Mouse (Mus musculus): Measurements from ENCODE around the gene Otud7b. TPM values are rescaled to one million over a fixed set of nuclear protein-coding genes. Genes with fewer than 3 reads are reported as not detected.

Otud7b gene
- polyA plus RNA-seq, 1 experiment from 2014 or later: 9.7 TPM

DNA sequence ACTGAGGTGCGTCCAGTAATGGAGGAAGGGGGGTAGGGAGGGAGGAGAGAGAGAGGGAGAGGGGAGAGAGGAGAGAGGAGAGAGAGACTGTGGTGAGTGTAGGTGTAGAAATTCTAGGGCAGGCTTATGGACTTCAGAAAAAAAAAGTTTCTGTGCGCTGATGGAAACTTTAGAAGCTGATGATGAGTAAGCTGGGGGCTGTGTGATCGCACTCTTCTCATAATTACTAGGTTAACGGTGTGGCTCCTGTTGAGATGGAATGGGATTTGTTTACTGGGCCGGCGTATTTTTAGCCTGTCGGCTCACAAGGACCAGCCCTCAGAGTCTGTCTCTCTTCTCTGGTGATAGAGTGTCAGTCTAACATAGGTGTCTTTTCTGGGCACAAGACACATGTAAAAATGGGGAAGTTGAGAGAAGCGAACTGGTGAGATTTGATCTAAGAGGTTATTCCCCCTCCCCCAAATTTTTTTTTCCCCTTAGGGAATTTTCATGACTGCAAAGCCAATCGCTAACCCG, 963 bp downstream of the Otud7b start:
- ATAC-seq (ENCODE audit: insufficient number of reproducible peaks, low FRiP score, low TSS enrichment, low read depth) (no peak), DNase-seq (ENCODE audit: low spot score) (no peak)
- Histone ChIP-seq H3K9ac (ENCODE audit: low read length) (peak overlapping the region; percentile 87), H3K9me3 (ENCODE audit: control insufficient read depth, low read length) (no peaks in the 10 kb centered on the region), H3K4me1 (ENCODE audit: control insufficient read depth, insufficient read depth, low read length) (peaks cover 2% of the 10 kb centered on the region; the same call in 1 of the 2 replicates), H3K36me3 (ENCODE audit: control insufficient read depth, insufficient read depth, low read length) (no peaks in the 10 kb centered on the region), H3K4me2 (ENCODE audit: low read depth, severe bottlenecking) (peak overlapping the region; percentile 77), H3K27ac (replicated peaks; ENCODE audit: low read depth, low read length) (no peak overlapping the region), H3K4me3 (ENCODE audit: low read depth, low read length) (peak overlapping the region; percentile 80), H3K27me3 (ENCODE audit: control insufficient read depth, insufficient read depth, low read length) (no peaks in the 10 kb centered on the region)
- 9% methylated on average over 10 of the region's 10 CpGs for WGBS

DNA sequence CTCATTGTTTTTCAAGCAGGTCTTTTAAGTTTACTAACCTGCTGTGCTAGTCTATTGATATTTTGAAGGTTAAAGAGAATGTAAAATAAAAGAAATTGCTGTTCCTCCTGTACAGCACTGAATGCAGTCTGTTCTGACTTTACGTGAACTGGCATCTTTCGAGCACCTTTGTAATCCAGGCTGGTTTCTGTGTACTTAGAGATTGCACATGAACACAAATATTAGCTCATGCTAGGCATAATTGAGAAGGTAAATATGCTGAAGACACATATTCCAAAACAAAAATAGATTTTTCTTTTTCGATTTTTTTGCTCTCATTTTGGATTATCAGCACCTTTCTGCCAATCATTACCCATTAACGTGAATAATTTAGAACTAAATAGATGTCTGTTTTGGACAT, 1.8 kb downstream of the Otud7b start:
- peaks cover 2% of the 10 kb centered on the region; the same call in 1 of the 2 replicates for H3K4me1 ChIP-seq (ENCODE audit: control insufficient read depth, insufficient read depth, low read length)
- H3K4me2 ChIP-seq (ENCODE audit: low read depth, severe bottlenecking): peak overlapping the region; percentile 77; the same call in 1 of the 2 replicates
- no peak overlapping the region for H3K27ac ChIP-seq (replicated peaks; ENCODE audit: low read depth, low read length)
- no peaks in the 10 kb centered on the region for H3K9me3 ChIP-seq (ENCODE audit: control insufficient read depth, low read length)
- no peaks in the 10 kb centered on the region for H3K27me3 ChIP-seq (ENCODE audit: control insufficient read depth, insufficient read depth, low read length)
- no peak overlapping the region for H3K9ac ChIP-seq (ENCODE audit: low read length)
- WGBS: 91% methylated on average over 4 of the region's 4 CpGs
- no peak overlapping the region for H3K4me3 ChIP-seq (ENCODE audit: low read depth, low read length)
- DNase-seq (ENCODE audit: low spot score): no peak
- H3K36me3 ChIP-seq (ENCODE audit: control insufficient read depth, insufficient read depth, low read length): no peaks in the 10 kb centered on the region
- no peak for ATAC-seq (ENCODE audit: insufficient number of reproducible peaks, low FRiP score, low TSS enrichment, low read depth)

- Histone ChIP-seq H3K27me3 (ENCODE audit: control insufficient read depth, insufficient read depth, low read length) (no peaks in the 10 kb centered on the region), H3K4me1 (ENCODE audit: control insufficient read depth, insufficient read depth, low read length) (no peaks in the 10 kb centered on the region; the same call in 1 of the 2 replicates), H3K9me3 (ENCODE audit: control insufficient read depth, low read length) (no peaks in the 10 kb centered on the region), H3K4me3 (ENCODE audit: low read depth, low read length) (no peak overlapping the region), H3K27ac (replicated peaks; ENCODE audit: low read depth, low read length) (no peak overlapping the region), H3K36me3 (ENCODE audit: control insufficient read depth, insufficient read depth, low read length) (no peaks in the 10 kb centered on the region), H3K4me2 (ENCODE audit: low read depth, severe bottlenecking) (no peak overlapping the region), H3K9ac (ENCODE audit: low read length) (no peak overlapping the region)
- WGBS: 91% methylated on average over 3 of the region's 3 CpGs
- DNase-seq (ENCODE audit: low spot score) (no peak), ATAC-seq (ENCODE audit: insufficient number of reproducible peaks, low FRiP score, low TSS enrichment, low read depth) (no peak)
These were observed 4.0 kb downstream of the Otud7b start for GRCm38 (mm10) chr3:96108315-96108714.

DNA sequence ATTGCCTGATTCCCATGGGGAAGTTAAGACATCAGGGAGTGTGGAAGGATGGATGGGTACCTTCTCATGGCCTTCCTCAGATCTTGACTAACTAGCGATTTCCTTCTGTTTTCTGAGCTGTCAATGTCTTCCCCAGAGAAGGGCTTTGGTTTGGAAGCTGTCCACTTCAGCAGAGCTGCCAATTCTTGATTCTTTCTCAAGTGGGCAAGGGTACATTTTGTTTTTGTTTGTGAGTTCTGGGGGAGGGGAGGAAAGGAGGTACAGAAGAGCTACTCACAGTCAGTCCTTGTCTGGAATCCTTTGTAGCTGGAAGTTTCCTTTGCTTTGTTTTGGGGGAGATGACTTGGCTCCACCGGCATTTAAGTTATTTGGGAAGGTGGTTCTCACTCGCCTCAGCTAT, 8.9 kb downstream of the Otud7b start:
- DNase-seq (ENCODE audit: low spot score) (no peak), ATAC-seq (ENCODE audit: insufficient number of reproducible peaks, low FRiP score, low TSS enrichment, low read depth) (no peak)
- H3K36me3 ChIP-seq (ENCODE audit: control insufficient read depth, insufficient read depth, low read length): no peaks in the 10 kb centered on the region
- no peak overlapping the region for H3K4me3 ChIP-seq (ENCODE audit: low read depth, low read length)
- no peak overlapping the region for H3K27ac ChIP-seq (replicated peaks; ENCODE audit: low read depth, low read length)
- H3K4me1 ChIP-seq (ENCODE audit: control insufficient read depth, insufficient read depth, low read length): no peaks in the 10 kb centered on the region
- 66% methylated on average over 3 of the region's 3 CpGs for WGBS
- H3K27me3 ChIP-seq (ENCODE audit: control insufficient read depth, insufficient read depth, low read length): no peaks in the 10 kb centered on the region
- no peak overlapping the region for H3K4me2 ChIP-seq (ENCODE audit: low read depth, severe bottlenecking)
- no peak overlapping the region for H3K9ac ChIP-seq (ENCODE audit: low read length)
- no peaks in the 10 kb centered on the region for H3K9me3 ChIP-seq (ENCODE audit: control insufficient read depth, low read length)

GRCm38 (mm10) chr3:96118142-96118541, 13.8 kb downstream of the Otud7b start:
- H3K4me1 ChIP-seq (ENCODE audit: control insufficient read depth, insufficient read depth, low read length): no peaks in the 10 kb centered on the region
- no peak overlapping the region for H3K4me3 ChIP-seq (ENCODE audit: low read depth, low read length)
- no peak for ATAC-seq (ENCODE audit: insufficient number of reproducible peaks, low FRiP score, low TSS enrichment, low read depth)
- DNase-seq (ENCODE audit: low spot score): no peak
- H3K27me3 ChIP-seq (ENCODE audit: control insufficient read depth, insufficient read depth, low read length): no peaks in the 10 kb centered on the region
- no peaks in the 10 kb centered on the region for H3K36me3 ChIP-seq (ENCODE audit: control insufficient read depth, insufficient read depth, low read length)
- no peak overlapping the region for H3K4me2 ChIP-seq (ENCODE audit: low read depth, severe bottlenecking)
- 86% methylated on average over 2 of the region's 2 CpGs for WGBS
- no peak overlapping the region for H3K27ac ChIP-seq (replicated peaks; ENCODE audit: low read depth, low read length)
- H3K9ac ChIP-seq (ENCODE audit: low read length): no peak overlapping the region
- no peaks in the 10 kb centered on the region for H3K9me3 ChIP-seq (ENCODE audit: control insufficient read depth, low read length)

- DNase-seq (ENCODE audit: low spot score) (no peak), ATAC-seq (ENCODE audit: insufficient number of reproducible peaks, low FRiP score, low TSS enrichment, low read depth) (no peak)
- Histone ChIP-seq H3K4me1 (ENCODE audit: control insufficient read depth, insufficient read depth, low read length) (no peaks in the 10 kb centered on the region), H3K4me2 (ENCODE audit: low read depth, severe bottlenecking) (no peak overlapping the region), H3K9me3 (ENCODE audit: control insufficient read depth, low read length) (no peaks in the 10 kb centered on the region), H3K27me3 (ENCODE audit: control insufficient read depth, insufficient read depth, low read length) (no peaks in the 10 kb centered on the region), H3K36me3 (ENCODE audit: control insufficient read depth, insufficient read depth, low read length) (no peaks in the 10 kb centered on the region), H3K4me3 (ENCODE audit: low read depth, low read length) (no peak overlapping the region), H3K9ac (ENCODE audit: low read length) (no peak overlapping the region), H3K27ac (replicated peaks; ENCODE audit: low read depth, low read length) (no peak overlapping the region)
- WGBS: 94% methylated on average over 2 of the region's 2 CpGs
These were observed 14.4 kb downstream of the Otud7b start for GRCm38 (mm10) chr3:96118702-96119101.

DNA sequence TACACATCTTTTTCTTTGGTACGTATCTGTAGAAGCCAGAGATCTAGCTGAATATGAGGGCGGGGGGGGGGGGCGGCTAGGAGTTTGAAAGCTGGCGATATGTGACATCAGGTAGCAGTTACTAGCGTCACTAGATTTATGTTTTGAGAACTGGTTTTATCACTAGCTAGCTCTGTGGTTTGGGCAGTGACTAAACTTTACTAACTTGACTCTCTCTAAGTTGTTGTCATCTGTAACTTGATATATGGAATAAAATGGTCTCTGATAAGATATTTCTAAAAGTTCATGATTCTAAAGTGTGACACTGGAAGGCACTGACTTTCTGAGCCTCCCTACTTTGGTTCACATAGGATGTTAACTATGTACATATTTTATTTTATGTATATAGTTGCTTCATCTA, 19.9 kb downstream of the Otud7b start:
- no peak overlapping the region for H3K4me3 ChIP-seq (ENCODE audit: low read depth, low read length)
- DNase-seq (ENCODE audit: low spot score): no peak
- H3K4me1 ChIP-seq (ENCODE audit: control insufficient read depth, insufficient read depth, low read length): no peaks in the 10 kb centered on the region
- no peak for ATAC-seq (ENCODE audit: insufficient number of reproducible peaks, low FRiP score, low TSS enrichment, low read depth)
- no peak overlapping the region for H3K9ac ChIP-seq (ENCODE audit: low read length)
- 95% methylated on average over 5 of the region's 5 CpGs for WGBS
- H3K27ac ChIP-seq (replicated peaks; ENCODE audit: low read depth, low read length): no peak overlapping the region
- no peak overlapping the region for H3K4me2 ChIP-seq (ENCODE audit: low read depth, severe bottlenecking)
- H3K27me3 ChIP-seq (ENCODE audit: control insufficient read depth, insufficient read depth, low read length): no peaks in the 10 kb centered on the region
- no peaks in the 10 kb centered on the region for H3K9me3 ChIP-seq (ENCODE audit: control insufficient read depth, low read length)
- no peaks in the 10 kb centered on the region for H3K36me3 ChIP-seq (ENCODE audit: control insufficient read depth, insufficient read depth, low read length)

- Histone ChIP-seq H3K27ac (replicated peaks; ENCODE audit: low read depth, low read length) (no peak overlapping the region), H3K9me3 (ENCODE audit: control insufficient read depth, low read length) (no peaks in the 10 kb centered on the region), H3K4me1 (ENCODE audit: control insufficient read depth, insufficient read depth, low read length) (no peaks in the 10 kb centered on the region), H3K27me3 (ENCODE audit: control insufficient read depth, insufficient read depth, low read length) (no peaks in the 10 kb centered on the region), H3K36me3 (ENCODE audit: control insufficient read depth, insufficient read depth, low read length) (no peaks in the 10 kb centered on the region), H3K4me3 (ENCODE audit: low read depth, low read length) (no peak overlapping the region), H3K4me2 (ENCODE audit: low read depth, severe bottlenecking) (no peak overlapping the region), H3K9ac (ENCODE audit: low read length) (no peak overlapping the region)
- ATAC-seq (ENCODE audit: insufficient number of reproducible peaks, low FRiP score, low TSS enrichment, low read depth): no peak
- no peak for DNase-seq (ENCODE audit: low spot score)
These were observed 23.8 kb downstream of the Otud7b start for GRCm38 (mm10) chr3:96128128-96128527.

- H3K9me3 ChIP-seq (ENCODE audit: control insufficient read depth, low read length): no peaks in the 10 kb centered on the region
- no peaks in the 10 kb centered on the region for H3K36me3 ChIP-seq (ENCODE audit: control insufficient read depth, insufficient read depth, low read length)
- H3K4me3 ChIP-seq (ENCODE audit: low read depth, low read length): no peak overlapping the region
- H3K9ac ChIP-seq (ENCODE audit: low read length): no peak overlapping the region
- DNase-seq (ENCODE audit: low spot score): no peak
- H3K27me3 ChIP-seq (ENCODE audit: control insufficient read depth, insufficient read depth, low read length): no peaks in the 10 kb centered on the region
- ATAC-seq (ENCODE audit: insufficient number of reproducible peaks, low FRiP score, low TSS enrichment, low read depth): no peak
- H3K4me1 ChIP-seq (ENCODE audit: control insufficient read depth, insufficient read depth, low read length): no peaks in the 10 kb centered on the region
- H3K4me2 ChIP-seq (ENCODE audit: low read depth, severe bottlenecking): no peak overlapping the region
- H3K27ac ChIP-seq (replicated peaks; ENCODE audit: low read depth, low read length): no peak overlapping the region
- 91% methylated on average over 3 of the region's 3 CpGs for WGBS
These were observed 28.2 kb downstream of the Otud7b start for GRCm38 (mm10) chr3:96132478-96132877.
